Mouse (Mus musculus): ENCODE measurements around the gene Xpot.

DNA sequence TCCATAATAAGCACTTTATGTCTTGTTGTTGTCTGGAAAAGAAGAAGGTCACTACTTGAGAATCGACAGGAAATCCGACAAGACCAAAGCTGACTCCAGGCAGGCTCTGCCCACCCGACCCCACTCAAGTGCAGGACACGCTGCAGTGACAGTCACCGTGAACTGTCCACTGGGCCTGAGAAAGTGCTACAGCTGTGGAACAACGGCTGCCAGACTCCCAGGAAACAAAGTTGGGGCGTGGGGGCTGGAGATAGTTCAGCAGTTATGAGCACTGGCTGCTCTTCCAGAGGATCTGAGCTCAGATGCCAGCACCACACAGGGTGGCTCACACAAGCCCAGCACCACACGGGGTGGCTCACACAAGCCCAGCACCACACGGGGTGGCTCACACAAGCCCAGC lies 49.8 kb downstream of the Xpot start:
- TF ChIP-seq EP300 (IDR thresholded peaks at IDR 0.05; ENCODE audit: low read length) (no peak), CTCF (conservative IDR thresholded peaks at IDR 0.05 in 1 of 2, IDR thresholded peaks at IDR 0.05 in 1 of 2; ENCODE audit: low read depth in 2 of 2, low read length in 2 of 2) (no peak), HCFC1 (IDR thresholded peaks at IDR 0.05; ENCODE audit: low read depth, low read length) (no peak), ZMIZ1 (IDR thresholded peaks at IDR 0.05; ENCODE audit: low read depth, low read length) (no peak), RAD21 (IDR thresholded peaks at IDR 0.05; ENCODE audit: low read depth, low read length) (no peak), USF1 (IDR thresholded peaks at IDR 0.05; ENCODE audit: low read depth, low read length) (no peak), ZNF384 (IDR thresholded peaks at IDR 0.05; ENCODE audit: low read depth, low read length) (no peak), CHD2 (IDR thresholded peaks at IDR 0.05; ENCODE audit: low read length) (no peak), JUN (IDR thresholded peaks at IDR 0.05; ENCODE audit: insufficient read depth, low read depth, low read length) (no peak), MXI1 (IDR thresholded peaks at IDR 0.05; ENCODE audit: low read depth, low read length) (no peak), MAZ (IDR thresholded peaks at IDR 0.05; ENCODE audit: low read depth, low read length) (no peak), ZKSCAN1 (IDR thresholded peaks at IDR 0.05; ENCODE audit: borderline replicate concordance, low read depth, low read length) (no peak)
